Comparison of ENCODE assay signal across 32 mouse cellular contexts in genomic region chr10:127182624-127183023, GRCm38 (mm10). TPM values are rescaled to one million over a fixed set of nuclear protein-coding genes. Genes with fewer than 3 reads are reported as not detected.
DNase-seq lines count a peak whose midpoint lies in the region; ATAC-seq and TF ChIP-seq lines count a peak whose summit lies in the region.
"Had no signal": no experiment of that assay in that cellular context is flagged by ENCODE, and none has a peak within 500 bp of the region (broad histone marks: within the 10 kb centered on the region; RNA-seq: fewer than 3 reads in every experiment).

No protein-coding gene starts in this region.

- peaks cover 6 to 9% of the 10 kb centered on the region in 2 experiments; a peak in 3 of 4 replicates for H3K4me1 ChIP-seq in heart, embryonic 14.5 days (ENCODE audit: control insufficient read depth in 2 of 2, insufficient read depth in 2 of 2, low read length in 2 of 2)
- peaks cover 57% of the 10 kb centered on the region for H3K4me1 ChIP-seq in liver, embryonic 13.5 days (replicated peaks)

- H3K27ac ChIP-seq in heart, embryonic 14.5 days (replicated peaks in 1 of 2; ENCODE audit: control insufficient read depth in 1 of 2, insufficient read depth in 1 of 2, low read depth in 2 of 2, low read length in 2 of 2) = no peak overlapping the region
- H3K27ac ChIP-seq in layer of hippocampus, adult 2 months = peak overlapping the region; percentile 39; the same call in 1 of the 2 replicates
- no peak overlapping the region for H3K27ac ChIP-seq in liver, embryonic 13.5 days
- H3K27ac ChIP-seq: embryonic facial prominence, embryonic 12.5 days; forebrain, embryonic 15.5 days; kidney, embryonic 15.5 days; midbrain, embryonic 12.5 days; neural tube, embryonic 12.5 days; stomach, postnatal 0 days had no signal

- H3K27me3 ChIP-seq in heart, embryonic 14.5 days (ENCODE audit: control insufficient read depth, insufficient read depth, low read length) = peaks cover 73% of the 10 kb centered on the region
- H3K27me3 ChIP-seq in liver, embryonic 13.5 days = peaks cover 73% of the 10 kb centered on the region

- no peak for TF ChIP-seq CTCF in layer of hippocampus, adult 2 months (conservative IDR thresholded peaks at IDR 0.05)

- no peak for ATAC-seq in heart, embryonic 14.5 days (ENCODE audit: insufficient number of reproducible peaks, insufficient read depth, low FRiP score, low read depth)
- ATAC-seq in liver, embryonic 13.5 days (ENCODE audit: low read depth) = no peak
- ATAC-seq: CD4-positive, CD25-positive, alpha-beta regulatory T cell, adult 4 months; forebrain, embryonic 15.5 days; hindbrain, embryonic 16.5 days; lung, postnatal 0 days had no signal

- H3K4me3 ChIP-seq in heart, embryonic 14.5 days (ENCODE audit: control insufficient read depth in 1 of 2, insufficient read depth in 1 of 2, low read depth in 1 of 2, low read length in 2 of 2) = peak overlapping the region in 1 of 2 experiments; percentile 6; a peak in 1 of 4 replicates
- no peak overlapping the region for H3K4me3 ChIP-seq in layer of hippocampus, adult 2 months
- no peak overlapping the region for H3K4me3 ChIP-seq in liver, embryonic 13.5 days (replicated peaks)
- H3K4me3 ChIP-seq: embryonic facial prominence, embryonic 12.5 days; forebrain, embryonic 15.5 days; megakaryocyte, embryonic 14.5 days; midbrain, embryonic 12.5 days; myocyte; neural tube, embryonic 12.5 days had no signal

- no peaks in the 10 kb centered on the region for H3K9me3 ChIP-seq in heart, embryonic 14.5 days (ENCODE audit: control insufficient read depth, low read length)
- no peaks in the 10 kb centered on the region for H3K9me3 ChIP-seq in liver, embryonic 13.5 days (replicated peaks)
- H3K9me3 ChIP-seq: embryonic facial prominence, embryonic 12.5 days; forebrain, embryonic 15.5 days; kidney, embryonic 15.5 days; neural tube, embryonic 12.5 days had no signal

- intact Hi-C loops in heart, postnatal 25 days (cut with DNase I) = no loop called here
- intact Hi-C loops in heart, postnatal 10 days (cut with DNase I) = no loop called here

- peaks cover 12% of the 10 kb centered on the region; the same call in 1 of the 2 replicates for H3K36me3 ChIP-seq in heart, embryonic 14.5 days (ENCODE audit: control insufficient read depth, insufficient read depth, low read length)
- no peaks in the 10 kb centered on the region for H3K36me3 ChIP-seq in liver, embryonic 13.5 days

- H3K4me2 ChIP-seq in heart, embryonic 14.5 days (ENCODE audit: low read length) = peak overlapping the region; percentile 37
- H3K4me2 ChIP-seq in liver, embryonic 13.5 days = 0 out of 2 replicates have a peak overlapping the region, but pooled peaks have one; percentile 38
- H3K4me2 ChIP-seq: embryonic facial prominence, embryonic 12.5 days; forebrain, embryonic 15.5 days; kidney, embryonic 15.5 days; midbrain, embryonic 12.5 days; neural tube, embryonic 12.5 days had no signal

- peak; percentile 90 for DNase-seq in heart, adult 11 months
- DNase-seq in heart, postnatal 25 days (ENCODE audit: low spot score) = no peak
- DNase-seq in heart, postnatal 10 days = no peak
- DNase-seq in layer of hippocampus, adult 2 months (ENCODE audit: low spot score in 2 of 2) = no peak
- no peak for DNase-seq in layer of hippocampus, postnatal 10 days (ENCODE audit: low spot score in 2 of 2)
- no peak for DNase-seq in liver, embryonic 13.5 days
- DNase-seq: adrenal gland, postnatal 14 days; cerebellum, adult 11-12 months; cerebellum, adult 9-11 months; embryo, embryonic 11 days; kidney, adult 18-20 months; kidney, postnatal 36 days; layer of hippocampus, postnatal 36 days; left cerebral cortex, postnatal 4 days; lung, adult 18-20 months; lung, postnatal 4 days; right cerebral cortex, adult 18-20 months; spleen, adult 18-20 months; thymus, adult 2 months; thymus, postnatal 36 days had no signal

- WGBS in heart, embryonic 14.5 days = 81% methylated on average over 4 of the region's 4 CpGs
- WGBS in liver, embryonic 13.5 days (ENCODE audit: insufficient replicate concordance) = 76% methylated on average over 4 of the region's 4 CpGs

- no peak overlapping the region for H3K9ac ChIP-seq in heart, embryonic 14.5 days (ENCODE audit: low read length)
- no peak overlapping the region for H3K9ac ChIP-seq in liver, embryonic 13.5 days
- H3K9ac ChIP-seq: embryonic facial prominence, embryonic 12.5 days; forebrain, embryonic 15.5 days; kidney, embryonic 15.5 days; midbrain, embryonic 12.5 days; neural tube, embryonic 12.5 days had no signal

RNA-seq across cellular contexts. Expression of gene Slc26a10, which starts 2.2 kb away (rescaled TPM):
- 10 to 100 TPM; 18.2 to 29.2 TPM for total RNA-seq in heart, postnatal 25 days (2021)
- 17.4 and 19.3 TPM in 2 replicates for polyA plus RNA-seq in heart, embryonic 14.5 days (2014; fragmentation: Nextera tagmentation; extraction: Ambion mirVana)
- total RNA-seq in heart, postnatal 10 days (2021) = 10 to 100 TPM; 40.8 to 48.0 TPM
- 10 to 100 TPM; 21.9 to 25.4 TPM for total RNA-seq in layer of hippocampus, adult 2 months (2021)
- total RNA-seq in layer of hippocampus, postnatal 10 days (2021) = 1 to 10 TPM; 2.0 to 2.6 TPM
- polyA plus RNA-seq in liver, embryonic 13.5 days (2015; fragmentation: Nextera tagmentation; extraction: Ambion mirVana) = 1.8 and 2.1 TPM in 2 replicates

RNA-seq across cellular contexts. Expression of gene Arhgef25, which starts 7.3 kb away (rescaled TPM):
- 10 to 100 TPM; 10.9 to 12.7 TPM for total RNA-seq in heart, postnatal 25 days (2021)
- 18.2 and 22.8 TPM in 2 replicates for polyA plus RNA-seq in heart, embryonic 14.5 days (2014; fragmentation: Nextera tagmentation; extraction: Ambion mirVana)
- 10 to 100 TPM; 20.8 to 21.0 TPM for total RNA-seq in heart, postnatal 10 days (2021)
- 100 to 1,000 TPM; 395 to 408 TPM for total RNA-seq in layer of hippocampus, adult 2 months (2021)
- 100 to 1,000 TPM; 125 to 132 TPM for total RNA-seq in layer of hippocampus, postnatal 10 days (2021)
- polyA plus RNA-seq in liver, embryonic 13.5 days (2015; fragmentation: Nextera tagmentation; extraction: Ambion mirVana) = 8.1 and 8.2 TPM in 2 replicates

RNA-seq across cellular contexts. Expression of gene Dtx3, which starts 12.9 kb away (rescaled TPM):
- total RNA-seq in heart, postnatal 25 days (2021) = 10 to 100 TPM; 26.3 to 28.6 TPM
- 73.3 and 75.7 TPM in 2 replicates for polyA plus RNA-seq in heart, embryonic 14.5 days (2014; fragmentation: Nextera tagmentation; extraction: Ambion mirVana)
- total RNA-seq in heart, postnatal 10 days (2021) = 10 to 100 TPM; 48.4 to 52.2 TPM
- total RNA-seq in layer of hippocampus, adult 2 months (2021) = 100 to 1,000 TPM; 227 to 255 TPM
- total RNA-seq in layer of hippocampus, postnatal 10 days (2021) = 100 to 1,000 TPM; 187 to 203 TPM
- 16.8 and 19.3 TPM in 2 replicates for polyA plus RNA-seq in liver, embryonic 13.5 days (2015; fragmentation: Nextera tagmentation; extraction: Ambion mirVana)

RNA-seq across cellular contexts. Expression of gene B4galnt1, which starts 17.6 kb away (rescaled TPM):
- total RNA-seq in heart, postnatal 25 days (2021) = 1 to 10 TPM; 1.5 to 1.6 TPM
- polyA plus RNA-seq in heart, embryonic 14.5 days (2014; fragmentation: Nextera tagmentation; extraction: Ambion mirVana) = 1.5 and 2.0 TPM in 2 replicates
- total RNA-seq in heart, postnatal 10 days (2021) = 1 to 10 TPM; 3.6 to 3.8 TPM
- 100 to 1,000 TPM; 116 to 123 TPM for total RNA-seq in layer of hippocampus, adult 2 months (2021)
- total RNA-seq in layer of hippocampus, postnatal 10 days (2021) = 100 to 1,000 TPM; 107 to 116 TPM
- 9.3 and 11.0 TPM in 2 replicates for polyA plus RNA-seq in liver, embryonic 13.5 days (2015; fragmentation: Nextera tagmentation; extraction: Ambion mirVana)

RNA-seq across cellular contexts. Expression of gene Pip4k2c, which starts 28.8 kb away (rescaled TPM):
- total RNA-seq in heart, postnatal 25 days (2021) = 10 to 100 TPM; 23.3 to 24.6 TPM
- polyA plus RNA-seq in heart, embryonic 14.5 days (2014; fragmentation: Nextera tagmentation; extraction: Ambion mirVana) = 17.6 and 22.8 TPM in 2 replicates
- total RNA-seq in heart, postnatal 10 days (2021) = 10 to 100 TPM; 26.4 to 28.7 TPM
- 10 to 100 TPM; 98.0 to 98.6 TPM for total RNA-seq in layer of hippocampus, adult 2 months (2021)
- total RNA-seq in layer of hippocampus, postnatal 10 days (2021) = 10 to 100 TPM; 38.3 to 38.4 TPM
- polyA plus RNA-seq in liver, embryonic 13.5 days (2015; fragmentation: Nextera tagmentation; extraction: Ambion mirVana) = 39.8 and 45.8 TPM in 2 replicates

Comparison
In these comparisons a context has a peak if more than half of its experiments do, and no peak if none do; other contexts are left out.
1. RNA of gene Slc26a10, which starts 2.2 kb away (total RNA-seq): 40.8 to 48.0 TPM in heart, postnatal 10 days, 18.2 to 29.2 TPM in heart, postnatal 25 days and 21.9 to 25.4 TPM in layer of hippocampus, adult 2 months; 2.0 to 2.6 TPM in layer of hippocampus, postnatal 10 days; every median in the first group is over 4 times any median in the second.
2. RNA of gene Arhgef25, which starts 7.3 kb away (total RNA-seq): 395 to 408 TPM in layer of hippocampus, adult 2 months and 125 to 132 TPM in layer of hippocampus, postnatal 10 days; 20.8 to 21.0 TPM in heart, postnatal 10 days and 10.9 to 12.7 TPM in heart, postnatal 25 days; every median in the first group is over 4 times any median in the second.